Mouse (Mus musculus) small intestine, adult 2 months (tissue): ENCODE measurements at regions not wholly inside any gene's neighbourhood (a gene's known extent, or its start where the extent isn't known, plus 50 kb on each side); places are given as distances from the start of the nearest gene placed in this dataset.

Source experiments
- CTCF ChIP-seq: fragments of 200-500 bp; IDR thresholded peaks from 2 replicates; pipeline ENCODE4 v1.5.1; 2012; ENCODE audit warnings: low read depth, mild to moderate bottlenecking, control low read depth, inconsistent platforms, low read length, moderate library complexity, mixed read lengths; ENCODE audit not compliant: insufficient replicate concordance, insufficient read length; ENCODE audit errors: extremely low read depth
- POLR2A ChIP-seq: fragments of 200-500 bp; IDR thresholded peaks from 2 replicates; pipeline ENCODE4 v1.6.1; 2012; ENCODE audit warnings: low read depth, mild to moderate bottlenecking, control low read depth, inconsistent platforms, low read length, moderate library complexity

GRCm38 (mm10) chr1:13042326-13042725 lies 1628.4 kb downstream of the A830018L16Rik start:
- TF ChIP-seq CTCF, result no peak
- TF ChIP-seq POLR2A, result no peak
